Mouse (Mus musculus) macrophage (primary cell): ENCODE measurements around the gene Tap1. TPM values are rescaled to one million over a fixed set of nuclear protein-coding genes. Genes with fewer than 3 reads are reported as not detected.
"Not testable (repeated sequence)": the region's sequence is repeated elsewhere in the genome, so short reads cannot be mapped to it uniquely, and the experiment has no call there.

ENCODE experiments used
- H3K27ac ChIP-seq: fragments of 350-480 bp; formaldehyde crosslinking; 2 replicates; pipeline ENCODE4 v1.9.0; 2021
- H3K36me3 ChIP-seq: fragments of 350-480 bp; formaldehyde crosslinking; 2 replicates; pipeline ENCODE4 v1.9.0; 2021; ENCODE audit errors: inconsistent target
- H3K4me3 ChIP-seq: fragments of 350-480 bp; formaldehyde crosslinking; 2 replicates; pipeline ENCODE4 v1.9.0; 2021; ENCODE audit errors: inconsistent target
- H3K79me2 ChIP-seq: fragments of 350-480 bp; formaldehyde crosslinking; 2 replicates; pipeline ENCODE4 v1.9.0; 2021; ENCODE audit errors: inconsistent target
- WGBS: methylation state at CpG from one replicate; pipeline ENCODE4 v1.1.7; 2026; ENCODE audit warnings: inconsistent platforms; ENCODE audit not compliant: missing documents; 5-methylcytosine and 5-hydroxymethylcytosine counted together
- polyA plus RNA-seq: library from polyadenylated mRNA; stranded (reverse); fragments of 250-400 nt; gene quantifications from 3 replicates; pipeline ENCODE4 v1.2.4, GENCODE M21; 2018; ENCODE audit warnings: inconsistent platforms
- total RNA-seq, 78 experiments: library from RNA; depleted of rRNA; stranded (reverse); fragments of 250-400 nt; gene quantifications; 1 replicate in 9 of 78; 2 replicates in 24 of 78; 3 replicates in 43 of 78; 4 replicates in 2 of 78; pipeline ENCODE4 v1.2.4; 2018; ENCODE audit warnings: inconsistent platforms in 56 of 78

The Tap1 gene
- 100 to 1,000 TPM in 16 of 26 experiments, 10 to 100 TPM in 10; 40.1 to 681 (median 309) TPM for total RNA-seq (2018; cell fraction: chromatin; rRNA removed)
- total RNA-seq (2018; cell fraction: cytosol; rRNA removed), result 100 to 1,000 TPM in 17 of 26 experiments, 10 to 100 TPM in 9; 52.5 to 419 (median 174) TPM
- 100 to 1,000 TPM; 107 to 833 (median 459) TPM for total RNA-seq (2018; cell fraction: nucleus; rRNA removed)
- polyA plus RNA-seq, result 42.0 to 121 TPM (median 79.2 TPM) in 3 replicates

DNA sequence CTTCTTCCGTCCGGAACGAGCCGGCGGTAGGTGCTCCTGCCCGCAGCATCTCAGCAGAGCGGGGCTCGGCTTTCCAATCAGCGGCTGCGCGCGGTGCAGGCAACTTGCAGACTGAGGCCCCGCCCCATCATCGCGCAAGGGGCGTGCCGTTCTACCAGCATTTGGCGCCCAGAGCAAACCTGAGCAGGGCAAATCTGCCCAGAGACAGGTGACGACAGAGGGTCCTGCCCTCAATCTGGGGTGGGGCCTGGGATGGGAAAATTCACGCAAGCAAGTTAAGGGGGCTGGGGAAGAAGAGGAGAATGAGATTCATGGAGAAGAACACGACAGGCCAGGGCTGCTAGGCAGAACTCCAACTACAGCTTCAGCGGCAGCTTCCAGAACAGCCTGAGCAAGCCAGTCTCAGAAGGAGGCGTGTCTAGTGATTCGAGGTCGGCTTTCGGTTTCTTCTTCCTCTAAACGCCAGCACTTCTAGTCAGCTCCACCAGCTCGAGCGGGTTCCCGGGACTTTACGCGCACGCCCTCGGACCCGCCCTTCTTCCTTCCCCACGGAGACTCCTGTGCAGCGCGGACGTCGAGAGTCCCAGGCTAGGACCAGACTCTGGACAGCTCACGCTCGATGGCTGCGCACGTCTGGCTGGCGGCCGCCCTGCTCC, at the start of gene Tap1, which contains the start of gene Psmb9:
Gene Tap1, plus strand, starts transcription at position 293 of the 656 bp plus-strand sequence.
Gene Psmb9, minus strand, starts transcription at position 504 of the 656 bp plus-strand sequence.
- Histone ChIP-seq H3K36me3 (peaks cover 52% of the 10 kb centered on the region), H3K4me3 (peak within 1 kb of the TSS; percentile 98), H3K27ac (peak within 1 kb of the TSS; percentile 95), H3K79me2 (peaks cover 86% of the 10 kb centered on the region)
- under 1% methylated on average over 46 of the region's 46 CpGs for WGBS

- Histone ChIP-seq H3K4me3 (no peak overlapping the region), H3K27ac (no peak overlapping the region), H3K36me3 (peaks cover 9% of the 10 kb centered on the region; the same call in 1 of the 2 replicates), H3K79me2 (peaks cover 6% of the 10 kb centered on the region; the same call in 1 of the 2 replicates)
- WGBS, result 84% methylated on average over 7 of the region's 7 CpGs
These were observed 49.8 kb upstream of the Tap1 start for GRCm38 (mm10) chr17:34137601-34138000.

DNA sequence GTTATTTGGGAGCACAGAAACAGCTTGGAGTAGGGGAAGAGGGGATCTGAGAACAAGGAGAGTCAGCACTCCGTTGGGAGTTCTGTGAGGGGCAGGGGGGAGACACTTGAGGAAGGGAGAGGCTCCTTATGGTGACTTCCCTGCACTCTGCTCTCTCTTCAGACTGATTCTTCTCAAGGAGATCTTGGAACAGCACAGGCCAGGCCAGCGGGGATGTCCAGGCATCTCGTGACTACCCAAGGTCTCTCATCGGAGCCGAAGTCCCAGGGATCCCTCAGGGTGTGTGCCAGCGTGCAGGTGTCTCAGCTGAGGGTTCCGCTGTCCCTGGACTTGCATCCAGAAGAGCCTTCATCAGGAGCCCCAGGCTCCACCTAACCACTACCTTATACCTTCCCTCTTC, 48.7 kb upstream of the Tap1 start:
- Histone ChIP-seq H3K4me3 (no peak overlapping the region), H3K27ac (no peak overlapping the region), H3K79me2 (peaks cover 6% of the 10 kb centered on the region; the same call in 1 of the 2 replicates), H3K36me3 (peaks cover 9% of the 10 kb centered on the region; the same call in 1 of the 2 replicates)
- 100% methylated on average over 7 of the region's 7 CpGs for WGBS

- Histone ChIP-seq H3K27ac (no peak overlapping the region), H3K4me3 (no peak overlapping the region), H3K36me3 (peaks cover 9% of the 10 kb centered on the region; the same call in 1 of the 2 replicates), H3K79me2 (peaks cover 6% of the 10 kb centered on the region; the same call in 1 of the 2 replicates)
- 93% methylated on average over 16 of the region's 16 CpGs for WGBS
These were observed 47.9 kb upstream of the Tap1 start for GRCm38 (mm10) chr17:34139416-34139815.

GRCm38 (mm10) chr17:34140240-34140639, 47.1 kb upstream of the Tap1 start:
- H3K27ac ChIP-seq, result no peak overlapping the region
- no peak overlapping the region for H3K4me3 ChIP-seq
- peaks cover 9% of the 10 kb centered on the region; the same call in 1 of the 2 replicates for H3K36me3 ChIP-seq
- WGBS, result 81% methylated on average over 5 of the region's 5 CpGs
- peaks cover 6% of the 10 kb centered on the region; the same call in 1 of the 2 replicates for H3K79me2 ChIP-seq

- peaks cover under 1% of the 10 kb centered on the region; the same call in 1 of the 2 replicates for H3K79me2 ChIP-seq
- no peak overlapping the region for H3K27ac ChIP-seq
- WGBS, result 32% methylated on average over 4 of the region's 4 CpGs
- peaks cover 9% of the 10 kb centered on the region; the same call in 1 of the 2 replicates for H3K36me3 ChIP-seq
- H3K4me3 ChIP-seq, result no peak overlapping the region
These were observed 45.9 kb upstream of the Tap1 start for GRCm38 (mm10) chr17:34141448-34141847.

- no peak overlapping the region for H3K4me3 ChIP-seq
These were observed 44.8 kb upstream of the Tap1 start for GRCm38 (mm10) chr17:34142456-34143010.

DNA sequence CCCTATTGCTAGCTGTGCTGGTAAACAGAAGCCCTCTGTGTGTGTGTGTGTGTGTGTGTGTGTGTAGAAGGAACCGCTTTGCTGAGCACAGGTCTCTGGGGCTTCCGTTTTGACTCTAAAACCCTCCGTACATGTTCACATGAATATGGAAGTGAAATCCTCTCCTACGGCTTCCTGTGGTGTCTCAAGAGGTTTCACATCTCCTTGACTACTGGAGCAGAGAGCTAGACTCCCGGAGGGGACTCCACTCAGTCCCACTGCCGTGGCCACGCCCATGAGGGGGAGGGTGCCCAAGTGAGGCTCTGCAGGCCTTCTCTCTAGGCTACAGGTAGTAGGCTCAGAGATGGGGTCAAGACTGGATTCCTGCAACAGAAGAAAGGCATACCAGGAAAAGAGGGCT, 44.3 kb upstream of the Tap1 start, which contains the start of gene H2-DMb2:
Gene H2-DMb2, plus strand, starts transcription at position 275 of the 400 bp plus-strand sequence.
- H3K27ac ChIP-seq, result peak within 1 kb of the TSS; percentile 79
- no peaks in the 10 kb centered on the region for H3K79me2 ChIP-seq
- 2% methylated on average over 6 of the region's 7 CpGs for WGBS
- no peak within 1 kb of the TSS for H3K4me3 ChIP-seq
- H3K36me3 ChIP-seq, result peaks cover 8% of the 10 kb centered on the region; the same call in 1 of the 2 replicates

More at GRCm38 (mm10) chr17:34142456-34143010, 44.8 kb upstream of the Tap1 start:
- Histone ChIP-seq H3K79me2 (no peaks in the 10 kb centered on the region), H3K27ac (peak overlapping the region; percentile 79), H3K36me3 (peaks cover 9% of the 10 kb centered on the region; the same call in 1 of the 2 replicates)
- WGBS, result 4% methylated on average over 7 of the region's 7 CpGs

DNA sequence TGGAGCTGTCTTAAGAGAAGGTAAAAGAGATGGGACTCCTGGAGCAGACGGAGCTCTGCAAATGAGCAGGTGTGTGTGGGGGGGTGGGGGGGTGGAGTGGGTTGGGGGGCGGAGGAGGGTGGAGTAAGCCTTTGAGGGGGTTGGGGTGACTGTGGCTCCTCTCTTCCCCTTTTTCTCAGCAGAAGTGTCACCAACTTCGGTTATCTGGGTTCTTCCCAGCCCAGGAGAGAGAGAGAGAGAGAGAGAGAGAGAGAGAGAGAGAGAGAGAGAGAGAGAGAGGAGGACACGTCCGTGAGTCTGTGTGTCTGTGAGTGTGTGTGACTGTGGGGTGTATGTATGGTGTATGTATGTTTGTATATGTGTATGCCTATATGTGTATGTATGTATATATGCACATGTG, 43.9 kb upstream of the Tap1 start:
- H3K4me3 ChIP-seq, result no peak overlapping the region
- H3K27ac ChIP-seq, result peak overlapping the region; percentile 79
- H3K79me2 ChIP-seq, result no peaks in the 10 kb centered on the region
- 0% methylated on average over 3 of the region's 5 CpGs for WGBS
- peaks cover 4% of the 10 kb centered on the region; the same call in 1 of the 2 replicates for H3K36me3 ChIP-seq

DNA sequence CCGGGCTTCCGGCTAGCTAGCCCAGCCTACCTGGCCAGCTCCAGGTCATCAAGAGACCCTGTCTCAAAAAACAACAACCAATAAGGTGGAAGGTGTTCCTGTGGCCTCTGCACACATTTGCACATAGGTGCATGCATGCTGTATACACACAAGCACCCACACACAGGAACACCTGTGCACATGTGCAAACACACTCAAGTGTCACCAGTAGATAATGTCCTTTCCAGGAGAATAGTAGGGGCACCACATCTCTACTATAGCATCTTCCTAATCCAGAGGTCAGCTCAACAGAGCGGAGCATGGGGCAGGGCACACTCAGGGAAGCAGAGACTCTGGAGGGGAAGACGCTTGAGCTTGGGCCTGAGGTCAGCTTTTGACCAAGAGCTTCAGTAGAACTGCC, 43.1 kb upstream of the Tap1 start:
- not testable (repeated sequence) for H3K27ac ChIP-seq, H3K4me3 ChIP-seq, H3K36me3 ChIP-seq, H3K79me2 ChIP-seq
- 90% methylated on average over 3 of the region's 4 CpGs for WGBS

DNA sequence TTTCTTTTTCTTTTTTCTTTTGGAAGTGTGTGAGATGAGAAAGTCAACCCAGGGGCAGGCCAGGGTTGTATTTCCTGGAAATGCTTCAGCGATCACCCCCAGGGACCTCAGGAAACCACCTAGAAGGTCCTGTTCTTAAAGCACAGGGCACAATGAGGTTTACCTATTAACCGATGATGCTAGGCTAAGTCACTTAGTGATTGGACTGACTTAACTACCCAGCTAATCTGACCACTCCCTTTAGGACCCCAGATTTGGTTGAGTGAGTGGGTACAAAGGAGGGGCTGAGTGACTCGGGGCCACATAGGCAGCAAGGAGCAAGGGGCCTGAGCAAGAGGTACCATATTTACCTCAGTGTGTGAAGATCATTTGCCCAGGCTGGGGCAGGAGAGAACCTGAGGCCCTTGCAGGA, 42.4 kb upstream of the Tap1 start:
- 100% methylated on average over 3 of the region's 3 CpGs for WGBS
- Histone ChIP-seq H3K36me3 (no peaks in the 10 kb centered on the region), H3K27ac (no peak overlapping the region), H3K79me2 (no peaks in the 10 kb centered on the region), H3K4me3 (no peak overlapping the region)

GRCm38 (mm10) chr17:34152923-34153322, 34.4 kb upstream of the Tap1 start, which contains the start of gene H2-DMb1:
TSS of gene H2-DMb1 (plus strand) at chr17:34153072.
- peak within 1 kb of the TSS; percentile 30 for H3K4me3 ChIP-seq
- 24% methylated on average over 4 of the region's 4 CpGs for WGBS
- no peaks in the 10 kb centered on the region for H3K36me3 ChIP-seq
- peak within 1 kb of the TSS; percentile 36; the same call in 1 of the 2 replicates for H3K27ac ChIP-seq
- H3K79me2 ChIP-seq, result peaks cover 21% of the 10 kb centered on the region; the same call in 1 of the 2 replicates

- peaks cover 21% of the 10 kb centered on the region; the same call in 1 of the 2 replicates for H3K79me2 ChIP-seq
- no peak overlapping the region for H3K4me3 ChIP-seq
- 94% methylated on average over 5 of the region's 5 CpGs for WGBS
- H3K27ac ChIP-seq, result no peak overlapping the region
- H3K36me3 ChIP-seq, result 0 out of 2 replicates have a peak, but pooled peaks cover 8% of the 10 kb centered on the region
These were observed 31.8 kb upstream of the Tap1 start for GRCm38 (mm10) chr17:34155534-34155933.

DNA sequence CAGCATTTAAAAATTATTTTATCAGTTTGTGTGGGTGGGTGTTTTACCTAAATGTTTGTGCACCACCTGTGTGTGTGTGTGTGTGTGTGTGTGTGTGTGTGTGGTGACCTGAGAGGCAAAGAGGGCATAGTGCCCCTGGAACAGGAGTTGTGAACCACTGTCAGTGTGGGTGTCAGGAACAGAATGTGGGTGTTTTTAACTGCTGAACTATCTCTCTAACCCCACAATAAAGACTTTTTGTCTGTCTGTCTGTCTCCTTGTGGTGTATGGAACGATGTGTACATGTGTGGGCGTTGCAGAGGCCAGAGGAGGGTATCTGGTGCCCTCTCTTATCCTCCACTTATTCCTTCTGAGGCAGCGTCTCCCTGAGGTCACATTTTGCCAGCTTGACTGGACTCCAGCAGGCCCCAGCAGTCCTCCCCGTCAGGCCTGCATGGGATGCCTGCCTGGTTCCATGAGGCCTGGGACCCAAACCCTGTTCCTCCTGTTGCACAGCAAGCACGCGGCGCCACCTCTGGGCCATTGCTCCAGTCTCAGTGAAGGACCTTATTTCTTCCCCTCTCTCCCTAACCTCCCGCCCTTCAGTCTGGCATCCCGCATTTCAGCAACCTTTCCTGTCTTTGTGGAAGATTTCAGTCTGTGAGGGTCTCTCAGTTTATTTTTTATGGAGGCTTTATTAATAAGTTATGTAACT, 23.0 kb upstream of the Tap1 start:
- Histone ChIP-seq H3K79me2 (no peaks in the 10 kb centered on the region), H3K4me3 (no peak overlapping the region), H3K36me3 (0 out of 2 replicates have a peak, but pooled peaks cover 8% of the 10 kb centered on the region), H3K27ac (no peak overlapping the region)
- WGBS, result 57% methylated on average over 9 of the region's 9 CpGs
